Mouse (Mus musculus): Measurements from ENCODE around the gene Ska2. TPM values are rescaled to one million over a fixed set of nuclear protein-coding genes. Genes with fewer than 3 reads are reported as not detected.

The Ska2 gene
- polyA plus RNA-seq (2012; rRNA removed), result 10.2 and 10.5 TPM in 2 replicates

GRCm38 (mm10) chr11:87108755-87109518 lies at the start of gene Ska2:
Gene Ska2 (plus strand): TSS chr11:87109234.

GRCm38 (mm10) chr11:87073866-87074440 lies 35.1 kb upstream of the Ska2 start, which contains the start of gene Gdpd1:
Gene Gdpd1 (minus strand): TSS chr11:87074062.

GRCm38 (mm10) chr11:87086290-87086984 lies 22.6 kb upstream of the Ska2 start, which contains the start of gene Smg8:
Gene Smg8 (minus strand): TSS chr11:87086774.

GRCm38 (mm10) chr11:87108409-87108754 lies 652 bp upstream of the Ska2 start, which contains the start of gene Prr11:
Gene Prr11 (minus strand): TSS chr11:87108708.

GRCm38 (mm10) chr11:87126824-87127816 lies 18.1 kb downstream of the Ska2 start, which contains the start of gene Trim37:
Gene Trim37 (plus strand): TSS chr11:87127077.

Other genes starting within 250 kb of the Ska2 start
- 2.3 and 2.5 TPM in 2 replicates for gene Ypel2, start 115.5 kb upstream of the Ska2 start, polyA plus RNA-seq (2012; rRNA removed)
- 1.2 and 1.3 TPM in 2 replicates for gene Gdpd1, start 35.2 kb upstream of the Ska2 start, polyA plus RNA-seq (2012; rRNA removed)
- 5.3 and 5.6 TPM in 2 replicates for gene Smg8, start 22.5 kb upstream of the Ska2 start, polyA plus RNA-seq (2012; rRNA removed)
- gene Prr11, start 526 bp upstream of the Ska2 start, polyA plus RNA-seq (2012; rRNA removed), result 4.7 and 5.9 TPM in 2 replicates
- gene Trim37, start 17.8 kb downstream of the Ska2 start, polyA plus RNA-seq (2012; rRNA removed), result 4.7 and 5.0 TPM in 2 replicates
- 1.3 and 1.4 TPM in 2 replicates for gene Ppm1e, start 249.8 kb downstream of the Ska2 start, polyA plus RNA-seq (2012; rRNA removed)